Mouse (Mus musculus) CH12.LX (cell line): ENCODE results near the gene Dlg5.

ENCODE experiments used
- KAT2A ChIP-seq: IDR thresholded peaks from 2 replicates; pipeline ENCODE4 v1.6.1; 2012; ENCODE audit warnings: low read length, improper control_type of control experiment, inconsistent platforms; ENCODE audit not compliant: insufficient replicate concordance
- USF2 ChIP-seq: conservative IDR thresholded peaks from 2 replicates; pipeline ENCODE4 v1.6.1; 2011; ENCODE audit warnings: low read depth, low read length, improper control_type of control experiment

- TF ChIP-seq USF2 (no peak), KAT2A (no peak)
Measured at GRCm38 (mm10) chr14:24124171-24124570, 121.5 kb downstream of the Dlg5 start.
